Mouse (Mus musculus): ENCODE data around the gene Pex14.

- TF ChIP-seq MYOG (IDR thresholded peaks at IDR 0.05; ENCODE audit: control insufficient read depth in 1 of 3, insufficient read depth in 1 of 3, insufficient read length in 2 of 3, low read depth in 2 of 3) = no peak
- no peak for TF ChIP-seq TCF3 (IDR thresholded peaks at IDR 0.05; ENCODE audit: insufficient read length, low read depth)
- no peak for TF ChIP-seq REST (IDR thresholded peaks at IDR 0.05; ENCODE audit: insufficient read depth, insufficient read length)
- no peak for TF ChIP-seq POLR2A (IDR thresholded peaks at IDR 0.05; ENCODE audit: insufficient read length, low read depth)
- TF ChIP-seq MYOD1 (IDR thresholded peaks at IDR 0.05; ENCODE audit: control insufficient read depth in 1 of 3, insufficient read length in 2 of 3, low read depth in 2 of 3) = no peak
- TF ChIP-seq MAX (IDR thresholded peaks at IDR 0.05; ENCODE audit: low read depth) = no peak
- no peak for TF ChIP-seq TCF12 (IDR thresholded peaks at IDR 0.05; ENCODE audit: insufficient read depth, poor library complexity, severe bottlenecking)
- TF ChIP-seq SRF (IDR thresholded peaks at IDR 0.05; ENCODE audit: control insufficient read depth, insufficient read length, low read depth) = no peak
- TF ChIP-seq CEBPB (IDR thresholded peaks at IDR 0.05; ENCODE audit: insufficient read depth, poor library complexity, severe bottlenecking) = no peak
- no peak for TF ChIP-seq USF1 (IDR thresholded peaks at IDR 0.05; ENCODE audit: low read depth)
Observed at GRCm38 (mm10) chr4:149145151-149145550, 45.5 kb upstream of the Pex14 start.
